Comparison of ENCODE assay signal across 1 mouse cellular context in genomic region chr12:58960844-58961243, GRCm38 (mm10).
TF ChIP-seq lines count a peak whose summit lies in the region.

No protein-coding gene starts in this region.

TF ChIP-seq in MEL, 35 proteins besides CTCF, POLR2A, EP300 and RAD21 (continued from another document):
- TF ChIP-seq SIN3A (IDR thresholded peaks at IDR 0.05; ENCODE audit: low read length) (no peak), ETS1 (IDR thresholded peaks at IDR 0.05; ENCODE audit: low read depth, low read length) (0 out of 2 replicates have a peak, but pooled peaks have one; percentile 42), MAZ (IDR thresholded peaks at IDR 0.05; ENCODE audit: low read depth, low read length) (no peak), NRF1 (IDR thresholded peaks at IDR 0.05; ENCODE audit: insufficient read depth, low read depth, low read length, poor library complexity, severe bottlenecking) (no peak), CHD2 (IDR thresholded peaks at IDR 0.05; ENCODE audit: low read length) (no peak), ZKSCAN1 (IDR thresholded peaks at IDR 0.05; ENCODE audit: low read depth, low read length) (no peak), USF2 (IDR thresholded peaks at IDR 0.05; ENCODE audit: borderline replicate concordance in 1 of 2, insufficient read depth in 1 of 2, low read depth in 1 of 2, low read length in 2 of 2) (no peak)
